Mouse (Mus musculus) megakaryocyte, embryonic 14.5 days (primary cell): ENCODE results near the gene Mpp1.

Experiments
- FLI1 ChIP-seq: IDR thresholded peaks from 2 replicates; pipeline ENCODE4 v1.6.1; 2012; ENCODE audit warnings: low read length, inconsistent platforms, mixed read lengths
- GATA1 ChIP-seq: IDR thresholded peaks from 3 replicates; pipeline ENCODE4 v1.6.1; 2012; ENCODE audit warnings: mixed read lengths, low read length, inconsistent platforms, borderline replicate concordance

- TF ChIP-seq GATA1 = no peak
- TF ChIP-seq FLI1 = no peak
Observed at GRCm38 (mm10) chrX:75148414-75148813, 17.6 kb upstream of the Mpp1 start.
